Mouse (Mus musculus): ENCODE measurements at regions not wholly inside any gene's neighbourhood (a gene's known extent, or its start where the extent isn't known, plus 50 kb on each side); places are given as distances from the start of the nearest gene placed in this dataset.

DNA sequence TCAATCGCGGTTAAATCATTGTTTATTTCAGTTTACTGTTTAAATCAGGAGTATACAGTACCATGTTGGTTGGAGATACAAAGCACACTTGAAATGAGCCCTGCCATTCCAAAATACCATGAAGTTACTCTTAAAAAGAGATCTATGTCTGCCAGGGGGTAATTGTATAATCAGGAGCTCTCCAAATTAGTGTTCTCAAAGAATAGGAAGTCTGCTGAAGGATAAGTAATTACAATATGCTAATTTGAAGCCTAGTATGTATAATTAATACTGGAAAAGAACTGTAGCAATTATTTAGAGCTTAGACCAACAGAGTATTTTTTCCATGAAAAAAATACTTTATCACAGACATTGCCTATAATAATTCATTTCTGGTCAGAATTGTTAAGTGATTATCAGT lies 97.2 kb upstream of the Rims1 start:
- no peak overlapping the region for H3K4me3 ChIP-seq
- intact Hi-C loops (cut with DNase I) = no loop called here
- TF ChIP-seq CTCF (IDR thresholded peaks at IDR 0.05) = no peak
- no peak overlapping the region for H3K27ac ChIP-seq
- DNase-seq (ENCODE audit: extremely low spot score in 1 of 2, low spot score in 2 of 2) = no peak

DNA sequence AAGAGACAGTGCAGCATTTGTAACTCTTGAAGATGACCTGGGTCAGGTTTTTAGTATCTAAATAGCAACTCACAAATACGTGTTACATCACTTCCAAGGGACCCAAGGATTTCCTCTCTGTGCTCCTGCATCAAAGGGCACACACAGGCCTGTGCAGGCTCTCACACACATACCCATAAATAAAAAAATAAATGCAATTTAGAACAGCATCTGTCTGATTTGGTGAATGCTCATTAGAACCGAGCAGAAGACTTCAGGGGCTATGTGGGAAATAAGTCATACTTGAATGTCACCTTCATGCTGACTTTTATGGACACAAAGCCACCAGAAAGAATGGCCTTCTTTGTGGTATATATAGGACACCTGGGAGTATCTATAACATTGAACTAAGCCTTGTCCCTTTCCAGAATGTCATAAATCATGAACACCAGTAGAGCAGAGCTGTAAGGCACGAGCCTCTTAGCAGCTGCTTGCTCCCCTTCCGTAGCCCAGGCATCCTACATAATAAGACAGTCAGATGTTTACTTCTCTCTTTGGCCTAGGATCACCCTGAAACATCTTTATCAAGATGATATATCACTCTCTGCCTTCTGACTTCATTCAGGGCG lies 95.3 kb upstream of the Rims1 start:
- no peak for TF ChIP-seq CTCF (IDR thresholded peaks at IDR 0.05)
- Histone ChIP-seq H3K4me3 (no peak overlapping the region), H3K27ac (no peak overlapping the region)
- no peak for DNase-seq (ENCODE audit: extremely low spot score in 1 of 2, low spot score in 2 of 2)
- intact Hi-C loops (cut with DNase I) = no loop called here

DNA sequence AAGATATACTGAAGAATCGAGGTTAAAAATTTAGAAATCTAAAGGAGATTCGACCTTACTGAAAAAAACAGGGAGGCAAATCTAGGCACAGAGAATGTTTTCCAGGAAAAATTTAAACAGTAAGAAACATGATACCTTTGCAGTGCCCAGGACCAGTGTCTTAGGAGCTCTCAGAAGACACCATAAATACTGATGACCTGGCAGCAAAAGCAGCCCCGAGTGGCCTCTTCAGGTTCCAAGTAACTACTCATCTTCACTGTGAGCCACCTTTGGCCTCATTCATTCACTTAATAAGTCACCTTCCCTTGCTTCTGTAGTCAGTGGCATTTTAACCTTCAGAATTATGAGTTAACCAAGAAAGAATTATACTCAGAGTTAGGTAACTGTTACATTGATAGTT lies 89.3 kb upstream of the Rims1 start:
- Histone ChIP-seq H3K4me3 (no peak overlapping the region), H3K27ac (no peak overlapping the region)
- DNase-seq (ENCODE audit: extremely low spot score in 1 of 2, low spot score in 2 of 2) = no peak
- intact Hi-C loops (cut with DNase I) = no loop called here
- TF ChIP-seq CTCF (IDR thresholded peaks at IDR 0.05) = no peak

DNA sequence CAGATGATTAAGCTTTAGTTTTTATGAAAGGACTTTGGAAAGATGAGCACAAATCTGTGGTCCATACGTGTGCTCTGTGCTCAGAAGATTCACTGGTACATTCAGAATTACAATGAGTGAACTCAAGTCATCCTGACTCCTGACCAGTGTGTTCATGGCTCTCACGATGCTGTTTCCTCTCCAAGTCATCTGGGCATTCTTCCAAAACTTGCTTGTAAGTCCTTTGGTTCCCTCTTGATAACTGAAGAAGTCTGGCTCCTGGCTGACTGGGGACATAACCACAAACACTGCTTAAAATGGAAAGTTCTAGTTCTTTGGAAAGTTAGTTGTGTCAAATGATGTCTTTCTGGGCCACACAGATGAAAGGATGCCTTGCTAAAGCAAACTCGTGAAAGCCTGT lies 57.2 kb upstream of the Rims1 start:
- Histone ChIP-seq H3K27ac (no peak overlapping the region), H3K4me3 (no peak overlapping the region)
- TF ChIP-seq CTCF (IDR thresholded peaks at IDR 0.05) = no peak
- intact Hi-C loops (cut with DNase I) = no loop called here
- no peak for DNase-seq (ENCODE audit: extremely low spot score in 1 of 2, low spot score in 2 of 2)

Data from left cerebral cortex, adult 2 months (tissue).